Mouse (Mus musculus) heart, postnatal 0 days (tissue): Measurements from ENCODE around the gene Slc38a11.

Source experiments
- CTCF ChIP-seq: IDR thresholded peaks from 2 replicates; pipeline ENCODE4 v1.5.1; 2016; ENCODE audit warnings: antibody characterized with exemption, control low read depth, low read depth
- EP300 ChIP-seq: IDR thresholded peaks from 2 replicates; pipeline ENCODE4 v1.6.1; 2016; ENCODE audit warnings: antibody characterized with exemption, low read depth

DNA sequence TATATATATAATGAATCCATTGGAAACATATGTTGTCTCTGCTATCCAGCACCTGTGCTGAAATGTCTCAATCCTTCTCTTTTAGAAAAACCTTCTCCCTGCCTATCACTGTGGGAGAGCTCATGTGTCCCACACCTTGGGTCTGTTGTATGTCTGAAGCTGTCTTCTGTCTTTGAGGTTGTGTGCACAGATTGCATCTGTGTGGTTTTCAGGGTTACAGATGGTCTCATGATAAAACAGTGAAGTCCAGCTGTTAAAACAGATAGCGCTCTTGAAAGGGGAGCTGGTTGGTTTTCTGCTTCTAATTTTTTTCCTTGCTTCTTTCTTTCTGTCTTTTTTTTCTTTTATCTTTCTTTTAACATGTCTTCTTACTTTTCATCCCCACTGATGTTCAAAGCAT lies 41.6 kb upstream of the Slc38a11 start:
- TF ChIP-seq EP300 (no peak), CTCF (no peak)
